8 mouse cellular contexts compared by ENCODE assay signal in genomic region chr9:69398453-69398850, GRCm38 (mm10). TPM values are rescaled to one million over a fixed set of nuclear protein-coding genes. Genes with fewer than 3 reads are reported as not detected.
A peak's percentile ranks its signal among the peaks of the same experiment; 100 is the strongest.
DNase-seq lines count a peak whose midpoint lies in the region; ATAC-seq and TF ChIP-seq lines count a peak whose summit lies in the region.

No protein-coding gene starts in this region.

- TF ChIP-seq CTCF in cerebellum, adult 2 months (IDR thresholded peaks at IDR 0.05; ENCODE audit: borderline replicate concordance, insufficient read depth, low read depth, low read length), result no peak
- no peak for TF ChIP-seq CTCF in thymus, adult 2 months (IDR thresholded peaks at IDR 0.05; ENCODE audit: borderline replicate concordance, control insufficient read depth, extremely low read depth, insufficient read depth, low read length, poor library complexity)
- TF ChIP-seq CTCF in stomach, postnatal 0 days (IDR thresholded peaks at IDR 0.05; ENCODE audit: low read depth), result no peak

- no peaks in the 10 kb centered on the region for H3K4me1 ChIP-seq in cerebellum, adult 2 months (ENCODE audit: control insufficient read depth, insufficient read depth, low read length)
- H3K4me1 ChIP-seq in thymus, adult 2 months (replicated peaks; ENCODE audit: control insufficient read depth, insufficient read depth, low read length), result peaks cover 9% of the 10 kb centered on the region
- H3K4me1 ChIP-seq in liver, embryonic 12.5 days, result peaks cover 16% of the 10 kb centered on the region
- peaks cover 4% of the 10 kb centered on the region; the same call in 1 of the 2 replicates for H3K4me1 ChIP-seq in stomach, postnatal 0 days (replicated peaks; ENCODE audit: control insufficient read depth, insufficient read depth)

- DNase-seq in cerebellum, adult 2 months, result no peak
- DNase-seq in cerebellum, adult 11-12 months, result no peak
- DNase-seq in thymus, adult 2 months, result no peak
- no peak for DNase-seq in thymus, postnatal 10 days (ENCODE audit: low spot score in 2 of 2)
- no peak for DNase-seq in stomach, postnatal 0 days (ENCODE audit: low spot score)
- no peak for DNase-seq in adrenal gland, postnatal 4 days (ENCODE audit: low spot score in 2 of 2)
- DNase-seq in frontal cortex, postnatal 10 days (ENCODE audit: low spot score in 2 of 2), result no peak

- TF ChIP-seq EP300 in stomach, postnatal 0 days (optimal IDR thresholded peaks at IDR 0.05), result no peak

- WGBS in cerebellum, adult 2 months, result 13% methylated on average over 10 of the region's 10 CpGs
- WGBS in thymus, adult 2 months, result 11% methylated on average over 10 of the region's 10 CpGs
- 9% methylated on average over 10 of the region's 10 CpGs for WGBS in liver, embryonic 12.5 days (ENCODE audit: insufficient replicate concordance)
- WGBS in stomach, postnatal 0 days, result 5% methylated on average over 10 of the region's 10 CpGs

- H3K27me3 ChIP-seq in cerebellum, adult 2 months (ENCODE audit: control insufficient read depth, insufficient read depth, low read length), result no peaks in the 10 kb centered on the region
- H3K27me3 ChIP-seq in thymus, adult 2 months (ENCODE audit: control insufficient read depth, insufficient read depth, low read length), result no peaks in the 10 kb centered on the region
- H3K27me3 ChIP-seq in liver, embryonic 12.5 days (replicated peaks), result no peaks in the 10 kb centered on the region
- no peaks in the 10 kb centered on the region for H3K27me3 ChIP-seq in stomach, postnatal 0 days (ENCODE audit: control insufficient read depth, insufficient read depth, low read length)

- H3K36me3 ChIP-seq in thymus, adult 2 months (ENCODE audit: control insufficient read depth, insufficient read depth, low read length), result no peaks in the 10 kb centered on the region
- H3K36me3 ChIP-seq in liver, embryonic 12.5 days, result 0 out of 2 replicates have a peak, but pooled peaks cover 9% of the 10 kb centered on the region
- no peaks in the 10 kb centered on the region for H3K36me3 ChIP-seq in stomach, postnatal 0 days (ENCODE audit: control insufficient read depth, insufficient read depth, low read length)

- peak overlapping the region; percentile 80 for H3K9ac ChIP-seq in liver, embryonic 12.5 days
- peak overlapping the region; percentile 97 for H3K9ac ChIP-seq in stomach, postnatal 0 days (ENCODE audit: low read length)

- no peaks in the 10 kb centered on the region for H3K9me3 ChIP-seq in liver, embryonic 12.5 days (replicated peaks)
- H3K9me3 ChIP-seq in stomach, postnatal 0 days (ENCODE audit: control insufficient read depth, low read length), result no peaks in the 10 kb centered on the region

- H3K4me2 ChIP-seq in liver, embryonic 12.5 days, result peak overlapping the region; percentile 93
- H3K4me2 ChIP-seq in stomach, postnatal 0 days (replicated peaks; ENCODE audit: low read depth), result peak overlapping the region; percentile 96

- TF ChIP-seq POLR2A in cerebellum, adult 2 months (IDR thresholded peaks at IDR 0.05; ENCODE audit: borderline replicate concordance, insufficient read depth, low read length), result no peak
- TF ChIP-seq POLR2A in thymus, adult 2 months (IDR thresholded peaks at IDR 0.05; ENCODE audit: control insufficient read depth, extremely low read depth, insufficient read depth, low read length, poor library complexity), result no peak

- peak overlapping the region; percentile 73 for H3K4me3 ChIP-seq in cerebellum, adult 2 months (replicated peaks; ENCODE audit: insufficient read depth, low read depth, low read length)
- H3K4me3 ChIP-seq in thymus, adult 2 months (ENCODE audit: control insufficient read depth, insufficient read depth, low read length), result peak overlapping the region; percentile 97
- H3K4me3 ChIP-seq in liver, embryonic 12.5 days, result peak overlapping the region; percentile 73
- peak overlapping the region; percentile 90 for H3K4me3 ChIP-seq in stomach, postnatal 0 days (ENCODE audit: low read depth, low read length)

- 0 out of 2 replicates have a peak overlapping the region, but pooled peaks have one; percentile 65 for H3K27ac ChIP-seq in cerebellum, adult 2 months (ENCODE audit: insufficient read depth, low read length)
- H3K27ac ChIP-seq in thymus, adult 2 months (ENCODE audit: control insufficient read depth, insufficient read depth, low read length), result peak overlapping the region; percentile 56
- peak overlapping the region; percentile 80; the same call in 1 of the 2 replicates for H3K27ac ChIP-seq in liver, embryonic 12.5 days
- peak overlapping the region; percentile 94 for H3K27ac ChIP-seq in stomach, postnatal 0 days (replicated peaks)

- ATAC-seq in liver, embryonic 12.5 days, result peak; percentile 48; the same call in 1 of the 2 replicates
- peak; percentile 43 for ATAC-seq in stomach, postnatal 0 days (ENCODE audit: low FRiP score, low TSS enrichment)

RNA-seq across cellular contexts. Expression of gene Ice2, which starts 0.7 kb away (rescaled TPM):
- polyA plus RNA-seq in cerebellum, adult 2 months (2012; rRNA removed), result 8.4 and 8.7 TPM in 2 replicates
- polyA plus RNA-seq in thymus, adult 2 months (2012; rRNA removed), result 5.6 and 6.8 TPM in 2 replicates
- polyA plus RNA-seq in liver, embryonic 12.5 days (2016; fragmentation: Nextera tagmentation; extraction: Ambion mirVana), result 12.3 and 13.4 TPM in 2 replicates
- 4.3 and 4.8 TPM in 2 replicates for polyA plus RNA-seq in stomach, postnatal 0 days (2015; fragmentation: Nextera tagmentation; extraction: Ambion mirVana)
- total RNA-seq in adrenal gland, postnatal 4 days (2021), result 10 to 100 TPM; 20.4 to 20.8 TPM

RNA-seq across cellular contexts. Expression of gene Anxa2, which starts 55.0 kb away (rescaled TPM):
- 27.8 and 29.1 TPM in 2 replicates for polyA plus RNA-seq in cerebellum, adult 2 months (2012; rRNA removed)
- 409 and 412 TPM in 2 replicates for polyA plus RNA-seq in thymus, adult 2 months (2012; rRNA removed)
- polyA plus RNA-seq in liver, embryonic 12.5 days (2016; fragmentation: Nextera tagmentation; extraction: Ambion mirVana), result 92.8 and 98.0 TPM in 2 replicates
- polyA plus RNA-seq in stomach, postnatal 0 days (2015; fragmentation: Nextera tagmentation; extraction: Ambion mirVana), result 634 and 654 TPM in 2 replicates
- 100 to 1,000 TPM; 338 to 365 TPM for total RNA-seq in adrenal gland, postnatal 4 days (2021)
